14 mouse cellular contexts compared by ENCODE assay signal in the genomic region with DNA sequence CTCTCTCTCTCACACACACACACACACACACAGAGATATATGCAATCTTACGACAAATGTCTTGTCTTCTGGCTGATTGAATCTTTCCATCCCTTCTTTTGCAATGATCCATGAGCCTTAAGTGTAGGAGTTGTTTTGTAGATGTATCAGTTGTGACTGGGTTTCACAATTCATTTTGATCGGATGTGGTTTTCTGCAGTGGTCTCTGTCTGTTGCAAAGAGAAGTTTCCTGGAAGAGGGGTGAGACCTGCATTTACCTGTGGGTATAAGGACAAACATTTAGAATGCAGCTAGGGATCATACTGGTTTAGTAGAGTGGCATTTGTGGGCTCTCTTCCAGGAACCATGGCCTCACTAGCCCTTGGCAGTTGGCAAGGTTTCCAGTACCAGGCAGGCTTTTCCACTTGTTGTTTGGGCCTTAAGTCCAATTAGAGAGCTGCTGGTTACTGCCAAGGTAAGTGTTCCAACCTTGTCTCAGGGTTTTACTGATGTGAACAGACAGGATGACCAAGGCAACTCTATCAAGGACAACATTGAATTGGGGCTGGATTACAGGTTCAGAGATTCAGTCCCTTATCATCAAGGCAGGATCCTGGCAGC. TPM values are rescaled to one million over a fixed set of nuclear protein-coding genes. Genes with fewer than 3 reads are reported as not detected.
DNase-seq lines count a peak whose midpoint lies in the region; ATAC-seq and TF ChIP-seq lines count a peak whose summit lies in the region.
"Had no signal": no experiment of that assay in that cellular context is flagged by ENCODE, and none has a peak within 500 bp of the region (broad histone marks: within the 10 kb centered on the region; RNA-seq: fewer than 3 reads in every experiment).

No protein-coding gene starts in this region.

- DNase-seq in adrenal gland, adult 8-10 months, result peak; percentile 34
- no peak for DNase-seq in adrenal gland, postnatal 4 days (ENCODE audit: low spot score in 2 of 2)
- DNase-seq in kidney, adult 2 months, result peak; percentile 71
- no peak for DNase-seq in kidney, postnatal 10 days
- DNase-seq in adipocyte (ENCODE audit: low spot score), result peak; percentile 54
- peak; percentile 56 for DNase-seq in induced T-regulatory cell, adult 2 months (ENCODE audit: low read depth)
- no peak for DNase-seq in thymus, postnatal 10 days (ENCODE audit: low spot score in 2 of 2)
- DNase-seq: gastrocnemius, postnatal 36 days; thymus, postnatal 25 days had no signal

- no peak overlapping the region for H3K4me3 ChIP-seq in kidney, adult 2 months (ENCODE audit: insufficient read depth, low read depth, low read length)
- H3K4me3 ChIP-seq in forebrain, embryonic 15.5 days, result no peak overlapping the region
- H3K4me3 ChIP-seq: erythroblast, embryonic 14.5 days; neural tube, embryonic 12.5 days had no signal

- H3K9ac ChIP-seq in forebrain, embryonic 15.5 days (replicated peaks), result no peak overlapping the region
- H3K9ac ChIP-seq: liver, embryonic 14.5 days; neural tube, embryonic 12.5 days had no signal

- 0 out of 2 replicates have a peak, but pooled peaks cover 3% of the 10 kb centered on the region for H3K4me1 ChIP-seq in kidney, adult 2 months (ENCODE audit: control insufficient read depth, insufficient read depth, low read length)
- H3K4me1 ChIP-seq in forebrain, embryonic 15.5 days, result no peaks in the 10 kb centered on the region
- H3K4me1 ChIP-seq: neural tube, embryonic 12.5 days had no signal

- no peak for TF ChIP-seq CTCF in kidney, adult 2 months (conservative IDR thresholded peaks at IDR 0.05; ENCODE audit: insufficient read depth, insufficient read length, low read depth, low read length)

- ATAC-seq in forebrain, embryonic 15.5 days (replicated peaks), result no peak
- ATAC-seq: midbrain, embryonic 16.5 days had no signal

- no peak for TF ChIP-seq POLR2A in kidney, adult 2 months (IDR thresholded peaks at IDR 0.05; ENCODE audit: low read depth, low read length)

- no peaks in the 10 kb centered on the region for H3K27me3 ChIP-seq in kidney, adult 2 months (replicated peaks; ENCODE audit: control insufficient read depth, insufficient read depth, low read length)
- H3K27me3 ChIP-seq in forebrain, embryonic 15.5 days, result no peaks in the 10 kb centered on the region
- H3K27me3 ChIP-seq: neural tube, embryonic 12.5 days had no signal

- no peaks in the 10 kb centered on the region for H3K36me3 ChIP-seq in kidney, adult 2 months (ENCODE audit: control insufficient read depth, insufficient read depth, low read length)
- H3K36me3 ChIP-seq in forebrain, embryonic 15.5 days, result no peaks in the 10 kb centered on the region
- H3K36me3 ChIP-seq: neural tube, embryonic 12.5 days had no signal

- H3K9me3 ChIP-seq in forebrain, embryonic 15.5 days, result no peaks in the 10 kb centered on the region
- H3K9me3 ChIP-seq: neural tube, embryonic 12.5 days had no signal

- H3K4me2 ChIP-seq in forebrain, embryonic 15.5 days (replicated peaks), result no peak overlapping the region
- H3K4me2 ChIP-seq: neural tube, embryonic 12.5 days had no signal

- 94% methylated on average over 2 of the region's 2 CpGs for WGBS in kidney, adult 2 months
- WGBS in forebrain, embryonic 15.5 days, result 96% methylated on average over 2 of the region's 2 CpGs

- H3K27ac ChIP-seq in kidney, adult 2 months (ENCODE audit: insufficient read depth, low read depth, low read length), result no peak overlapping the region
- no peak overlapping the region for H3K27ac ChIP-seq in forebrain, embryonic 15.5 days (replicated peaks)
- H3K27ac ChIP-seq: liver, embryonic 14.5 days; neural tube, embryonic 12.5 days had no signal

RNA-seq across cellular contexts. Expression of gene Fam20a, which starts 36.6 kb away (rescaled TPM):
- 1 to 10 TPM; 2.6 to 5.2 (median 3.7) TPM for total RNA-seq in adrenal gland, adult 8-10 months (2022)
- 10 to 100 TPM; 11.8 to 15.7 TPM for total RNA-seq in adrenal gland, postnatal 4 days (2021)
- 7.5 and 7.6 TPM in 2 replicates for polyA plus RNA-seq in kidney, adult 2 months (2012; rRNA removed)
- 1.7 and 1.8 TPM in 2 replicates for polyA plus RNA-seq in forebrain, embryonic 15.5 days (2015; fragmentation: Nextera tagmentation; extraction: Ambion mirVana)
- polyA plus RNA-seq: erythroblast, embryonic 14.5 days had no signal

Comparison
In these comparisons a context has a peak if more than half of its experiments do, and no peak if none do; other contexts are left out.
1. DNase-seq: peak in adrenal gland, adult 8-10 months (single experiment), kidney, adult 2 months (single experiment), adipocyte (single experiment) and induced T-regulatory cell, adult 2 months (single experiment); none in adrenal gland, postnatal 4 days (0 of 2), kidney, postnatal 10 days (single experiment) and thymus, postnatal 10 days (0 of 2).